Mouse (Mus musculus): Measurements from ENCODE around the gene Flt1. TPM values are rescaled to one million over a fixed set of nuclear protein-coding genes. Genes with fewer than 3 reads are reported as not detected.

Flt1 gene
- total RNA-seq, 2 experiments from 2014 or later: 28.4 to 30.1 TPM

DNA sequence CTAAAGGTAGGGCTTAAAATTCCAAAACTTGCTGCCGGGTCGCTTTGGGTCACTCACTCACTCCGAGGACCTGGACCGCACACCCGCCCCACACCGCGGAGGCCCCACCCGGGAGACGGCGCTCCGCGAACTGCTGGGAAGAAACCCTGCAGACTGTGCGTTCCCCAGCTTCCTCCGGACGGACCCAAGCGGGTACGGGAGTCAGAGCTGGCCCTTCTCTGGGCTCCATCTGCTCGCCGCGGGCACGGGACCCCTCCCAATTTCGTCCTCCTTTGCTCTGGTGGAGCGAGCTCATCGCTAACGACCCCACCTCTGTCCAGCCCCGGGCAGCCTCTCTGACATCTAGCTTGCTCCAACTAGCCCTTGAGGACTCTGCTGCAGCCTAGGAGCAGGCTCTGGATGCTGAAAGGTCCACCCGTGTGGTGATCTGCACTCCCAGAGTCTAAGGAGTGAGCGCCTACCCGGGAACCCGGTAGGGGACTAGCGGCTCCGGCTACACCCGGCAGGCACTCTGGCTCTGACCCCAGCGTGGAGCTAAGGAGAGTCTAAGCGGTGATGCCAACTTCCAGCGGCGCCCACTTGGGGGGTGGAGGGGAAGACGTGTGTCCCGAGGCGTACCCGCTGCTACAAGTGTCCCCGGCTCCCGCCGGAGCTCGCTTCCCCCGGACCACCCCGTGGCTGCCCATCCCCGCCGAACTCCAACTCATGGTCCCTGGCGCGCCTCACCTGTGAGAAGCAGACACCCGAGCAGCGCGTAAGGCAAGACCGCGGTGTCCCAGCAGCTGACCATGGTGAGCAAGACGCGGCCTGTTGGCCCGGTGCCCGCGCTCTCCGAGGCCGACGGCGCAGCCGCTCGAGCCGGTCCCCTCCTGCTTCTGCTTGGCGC, 623 bp downstream of the Flt1 start:
- no peak for DNase-seq (ENCODE audit: low spot score in 2 of 2)

DNA sequence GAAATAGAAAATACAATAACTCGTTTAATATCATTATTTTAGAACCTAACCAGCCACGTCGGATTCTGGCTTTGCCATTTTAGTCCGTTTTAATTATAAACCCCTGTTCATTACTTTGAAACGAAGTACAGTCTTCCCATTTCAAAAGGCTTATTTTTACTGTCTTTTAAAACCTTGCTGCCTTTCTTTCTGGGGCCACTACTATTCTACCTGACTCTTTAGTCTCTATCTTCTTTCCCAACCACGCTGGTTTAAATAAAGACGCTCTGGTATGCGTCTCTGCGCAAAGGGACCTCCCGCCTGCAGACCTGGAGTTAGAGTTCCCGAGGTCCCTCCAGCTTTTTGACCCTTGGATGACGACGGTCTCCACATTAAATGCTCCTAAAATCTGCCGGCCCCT, 1.4 kb downstream of the Flt1 start:
- no peak for DNase-seq (ENCODE audit: low spot score in 2 of 2)

DNA sequence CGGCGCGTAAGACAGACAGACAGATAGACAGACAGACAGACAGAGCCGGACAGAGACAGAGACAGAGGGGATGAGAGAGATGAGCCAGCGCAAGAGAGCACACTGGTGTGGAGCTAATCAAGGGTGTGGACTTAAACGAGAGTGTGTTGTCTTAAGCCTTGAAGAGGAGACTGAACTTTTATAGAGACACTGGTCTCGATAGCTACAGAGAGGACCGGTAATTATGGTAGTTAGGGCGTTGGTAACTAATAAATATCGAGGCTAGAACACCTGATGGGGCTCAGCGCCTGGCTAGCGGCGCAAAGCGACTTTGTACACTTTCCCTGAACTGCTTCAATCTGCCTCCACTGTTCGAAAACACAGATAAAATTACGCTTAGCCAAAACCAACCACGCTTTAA, 2.0 kb downstream of the Flt1 start:
- no peak for DNase-seq (ENCODE audit: low spot score in 2 of 2)

DNA sequence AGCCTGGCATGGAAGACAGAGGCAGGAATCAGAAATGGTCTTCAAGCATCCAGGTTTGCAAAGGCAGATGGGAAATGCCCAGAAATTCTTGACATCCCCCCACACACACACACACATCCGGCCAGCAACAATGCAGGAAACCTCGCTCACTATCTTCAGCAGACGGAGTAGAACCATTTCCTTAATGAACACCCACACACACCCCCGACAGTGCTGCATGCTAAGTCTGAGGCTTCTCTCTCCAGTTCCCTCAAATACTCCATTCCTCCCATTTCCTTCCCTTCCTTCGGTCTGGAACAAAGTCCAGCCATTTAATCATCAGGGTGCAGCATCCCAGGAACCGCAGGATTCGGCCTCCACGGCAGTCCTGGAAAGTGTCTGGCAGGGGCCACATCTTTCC, 4.4 kb downstream of the Flt1 start:
- no peak for DNase-seq (ENCODE audit: low spot score in 2 of 2)

DNA sequence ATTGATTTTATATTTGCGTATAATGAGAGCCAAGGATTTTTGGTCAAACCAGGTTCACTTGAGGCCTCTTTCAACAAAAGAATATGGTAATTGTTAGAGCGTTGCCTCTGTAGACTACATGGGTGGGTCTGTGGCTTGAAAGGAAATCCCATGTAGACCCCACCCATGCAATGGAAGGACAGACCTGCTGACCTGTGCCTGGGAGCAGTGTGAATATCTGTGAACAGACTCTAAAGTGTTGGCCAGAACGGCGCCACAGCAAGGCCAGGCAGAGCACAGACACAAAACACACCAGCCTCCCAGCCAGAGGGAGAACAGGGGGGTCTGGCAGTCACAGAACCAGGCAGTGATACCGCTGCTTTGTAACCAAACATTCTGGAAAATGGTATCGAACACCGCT, 7.5 kb downstream of the Flt1 start:
- DNase-seq (ENCODE audit: low spot score in 2 of 2): no peak

DNA sequence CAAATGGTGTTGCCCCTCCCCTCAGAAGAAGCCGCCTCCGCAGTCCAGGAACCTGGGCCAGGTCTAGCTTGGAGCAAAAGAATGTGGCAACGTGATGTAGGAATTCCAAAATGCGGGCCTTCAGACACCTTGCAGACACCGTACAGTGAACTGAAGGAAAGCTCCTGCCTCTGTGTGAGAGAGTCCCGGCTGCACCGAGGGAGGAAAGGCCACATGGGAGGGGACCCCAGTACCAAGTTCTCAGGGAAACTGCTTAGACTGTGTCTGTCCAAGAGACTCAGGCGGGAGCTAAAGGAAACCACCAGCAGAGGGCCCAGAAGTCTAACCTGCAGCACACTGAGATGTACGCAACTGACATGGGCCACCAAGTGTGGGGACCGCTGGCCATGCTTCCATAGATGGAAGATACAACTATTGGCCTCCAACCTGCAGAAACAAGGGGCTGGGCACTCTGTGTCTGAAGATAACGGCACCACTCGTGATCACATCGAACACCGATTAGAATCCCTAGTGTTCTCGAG, 9.1 kb downstream of the Flt1 start:
- DNase-seq (ENCODE audit: low spot score in 2 of 2): no peak

DNA sequence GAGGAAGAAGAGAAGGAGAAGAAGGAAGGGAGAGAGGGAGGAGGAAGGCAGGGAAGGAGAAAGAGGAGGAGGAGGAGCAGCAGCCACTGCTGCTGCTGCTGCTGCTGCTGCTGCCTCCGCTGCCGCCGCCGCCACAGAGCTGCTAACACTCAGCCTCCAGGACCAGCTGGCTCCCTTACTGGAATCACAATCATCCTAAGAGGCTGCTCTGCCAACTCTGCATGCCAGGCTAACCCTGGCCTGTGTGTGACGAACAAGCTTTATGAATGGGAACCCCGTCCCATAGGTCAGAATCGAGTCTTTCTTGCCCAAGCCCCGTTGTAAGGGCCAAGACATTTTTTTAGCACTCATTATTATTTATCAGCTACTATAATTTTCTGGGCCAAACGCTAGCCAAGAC, 9.5 kb downstream of the Flt1 start:
- no peak for DNase-seq (ENCODE audit: low spot score in 2 of 2)

DNA sequence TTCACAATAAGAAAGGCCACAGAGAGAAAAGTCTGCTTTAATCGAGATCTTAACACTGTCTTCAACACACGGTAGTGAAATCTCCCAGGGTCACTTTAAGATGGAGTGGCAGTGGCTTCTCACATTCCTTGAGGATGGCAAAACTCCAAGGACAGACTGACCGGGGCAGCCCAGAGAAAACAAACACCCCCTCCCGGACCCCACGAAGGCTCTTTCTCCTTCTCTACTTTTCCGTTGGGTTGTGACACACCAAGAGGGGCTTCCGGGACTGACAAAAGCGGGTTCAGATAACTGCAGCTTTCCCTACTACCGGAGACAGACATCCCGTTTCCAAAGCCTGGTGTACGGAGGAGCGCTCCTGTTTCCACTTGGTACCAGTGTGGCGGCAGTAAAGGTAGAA, 10.4 kb downstream of the Flt1 start:
- no peak for DNase-seq (ENCODE audit: low spot score in 2 of 2)

DNA sequence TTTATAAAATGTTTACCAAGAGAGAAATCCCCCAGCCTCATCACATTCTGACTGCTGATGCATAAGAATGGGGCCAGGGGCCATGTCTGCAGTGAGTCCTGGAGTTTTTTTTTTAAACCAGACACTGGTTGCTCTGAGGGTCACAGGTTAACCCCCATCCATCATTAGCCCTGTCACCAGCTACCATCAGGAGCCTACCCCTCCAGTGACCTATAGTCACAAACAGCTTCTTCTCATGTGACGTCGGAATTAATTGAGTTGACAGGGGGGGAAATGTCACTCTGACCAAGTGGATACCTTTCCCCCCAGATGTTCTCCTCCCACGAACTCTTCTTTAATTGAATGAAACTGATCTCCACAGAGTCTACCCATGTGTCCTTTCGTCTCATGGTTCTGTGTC, 17.3 kb downstream of the Flt1 start:
- DNase-seq (ENCODE audit: low spot score in 2 of 2): no peak

DNA sequence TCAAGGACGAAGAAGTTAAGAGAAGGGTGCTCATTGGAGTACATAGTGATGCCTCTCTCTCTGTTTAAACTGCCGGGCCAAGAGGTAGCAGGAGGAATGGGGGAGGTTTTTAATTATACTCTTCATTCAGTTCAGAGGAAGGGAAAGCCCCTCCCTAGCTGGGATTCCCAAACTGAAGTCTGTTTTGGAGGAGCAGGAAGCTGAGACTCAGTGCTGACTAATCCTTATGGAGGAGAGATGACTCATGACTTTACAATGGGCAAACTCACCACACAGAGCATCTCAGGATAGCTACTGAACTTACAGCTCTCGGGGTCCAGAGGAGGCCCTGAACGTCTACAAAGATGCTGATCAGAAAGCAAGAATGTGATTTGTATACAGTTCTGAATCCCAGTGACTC, 18.3 kb downstream of the Flt1 start:
- no peak for DNase-seq (ENCODE audit: low spot score in 2 of 2)

DNA sequence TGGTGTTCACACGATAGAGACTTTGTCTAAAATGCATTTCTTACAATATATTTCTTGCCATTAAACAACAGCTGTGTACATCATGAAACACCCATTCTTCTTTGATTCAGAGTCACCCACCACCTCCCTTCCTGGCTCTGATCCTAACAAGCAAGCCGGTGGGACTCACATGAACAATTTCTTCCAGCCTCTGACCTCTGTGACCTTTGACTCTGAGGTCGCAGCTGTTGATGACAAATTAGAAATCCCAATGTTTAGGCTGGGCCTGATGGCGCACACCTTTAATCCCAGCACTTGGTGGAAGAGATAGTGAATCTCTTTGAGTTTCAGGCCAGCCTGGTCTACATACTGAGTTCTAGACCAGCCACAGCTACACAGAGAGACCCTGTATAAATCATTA, 20.9 kb downstream of the Flt1 start:
- DNase-seq (ENCODE audit: low spot score in 2 of 2): no peak

DNA sequence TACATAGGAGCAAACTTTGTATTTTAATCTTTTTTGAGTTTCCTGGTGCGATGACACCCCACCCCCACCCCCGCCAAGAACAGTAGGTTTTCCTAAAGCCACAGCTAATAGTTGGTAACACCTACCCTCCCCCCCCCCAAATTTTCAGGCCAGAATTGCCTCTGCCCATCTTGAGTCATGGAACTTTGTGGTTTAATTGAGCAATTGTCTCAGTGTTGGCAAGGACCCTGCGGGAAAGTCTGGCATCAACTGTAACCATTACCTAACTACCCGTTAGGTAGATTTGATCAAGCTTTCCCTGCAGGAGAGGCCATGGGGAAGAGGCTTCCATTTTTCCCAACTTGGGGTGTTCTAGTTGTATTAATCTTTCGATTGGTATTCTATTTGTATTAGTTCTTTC, 23.4 kb downstream of the Flt1 start:
- no peak for DNase-seq (ENCODE audit: low spot score in 2 of 2)

DNA sequence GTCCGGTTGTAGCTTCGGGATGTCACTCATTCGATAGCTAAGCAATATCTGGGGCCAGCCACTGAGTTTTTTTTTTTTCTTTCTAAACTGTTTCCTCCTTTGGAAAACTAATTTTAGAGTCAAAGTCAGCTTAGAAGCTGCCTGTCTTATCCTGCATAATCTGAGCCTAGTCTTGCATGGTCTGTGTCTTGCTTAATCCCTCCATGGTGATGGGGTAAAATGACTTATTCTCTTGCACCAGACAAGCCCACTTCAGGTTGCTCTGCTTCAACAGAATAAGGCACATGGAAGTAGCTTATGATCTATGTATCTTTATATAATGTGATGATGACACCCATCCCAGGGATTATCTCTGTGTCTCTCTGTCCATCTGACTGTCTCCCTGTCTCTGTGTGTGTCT, 24.8 kb downstream of the Flt1 start:
- DNase-seq (ENCODE audit: low spot score in 2 of 2): no peak

DNA sequence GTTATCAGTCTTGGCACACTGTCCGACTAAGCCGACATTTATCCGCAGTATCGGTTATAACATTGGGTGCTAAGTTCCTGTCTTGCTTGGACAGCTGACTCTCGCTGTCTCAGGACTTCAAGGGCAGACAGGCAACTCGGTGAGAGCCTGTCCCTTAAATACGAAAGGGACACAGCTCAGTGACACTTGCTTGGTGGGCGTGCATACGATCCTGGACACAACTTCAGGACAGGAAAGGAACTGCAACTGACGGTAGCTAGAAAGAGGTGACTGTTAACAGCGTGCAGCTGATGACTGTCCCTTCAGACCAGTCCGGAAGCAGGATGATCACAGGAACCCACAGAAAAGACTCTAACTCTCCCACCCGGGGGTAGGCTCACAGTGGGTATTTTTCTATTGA, 27.8 kb downstream of the Flt1 start:
- no peak for DNase-seq (ENCODE audit: low spot score in 2 of 2)

DNA sequence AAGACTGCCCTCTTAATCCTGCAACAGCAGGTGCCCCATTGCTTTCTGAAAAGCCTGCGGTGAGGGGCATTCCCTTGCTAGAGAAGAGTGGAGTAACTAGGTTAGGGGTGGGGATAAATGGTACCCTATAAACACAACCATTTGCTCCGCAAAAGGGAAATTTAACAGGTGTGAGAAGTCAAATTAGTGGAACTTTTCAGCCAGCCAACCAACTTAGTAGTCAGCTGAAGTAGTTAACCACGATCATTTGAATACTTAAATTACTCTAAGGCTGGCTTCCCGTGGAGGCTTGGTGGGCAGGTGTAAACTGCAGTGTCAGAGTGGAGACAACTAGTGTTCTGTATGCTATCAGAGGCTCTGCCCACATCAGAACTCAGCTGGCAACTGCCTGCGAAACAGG, 28.6 kb downstream of the Flt1 start:
- no peak for DNase-seq (ENCODE audit: low spot score in 2 of 2)

DNA sequence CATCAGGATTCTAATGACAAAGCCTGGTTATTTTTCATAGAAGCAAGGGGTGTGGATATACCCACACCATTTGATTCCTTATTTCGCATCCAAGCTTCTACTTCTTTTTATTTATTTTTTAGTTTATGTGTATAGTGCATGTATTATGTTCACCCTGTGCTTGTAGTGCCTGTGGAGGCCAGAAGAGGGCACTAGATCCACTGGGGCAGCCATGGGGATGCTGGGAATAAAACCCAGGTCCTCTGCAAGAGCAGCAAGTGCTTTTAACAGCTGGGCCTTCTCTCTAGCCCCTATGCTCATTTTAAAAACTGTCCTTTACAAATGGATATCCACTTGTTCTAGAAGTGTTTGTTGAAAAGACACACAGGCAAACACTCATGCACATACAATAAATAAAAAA, 33.2 kb downstream of the Flt1 start:
- no peak for DNase-seq (ENCODE audit: low spot score in 2 of 2)

DNA sequence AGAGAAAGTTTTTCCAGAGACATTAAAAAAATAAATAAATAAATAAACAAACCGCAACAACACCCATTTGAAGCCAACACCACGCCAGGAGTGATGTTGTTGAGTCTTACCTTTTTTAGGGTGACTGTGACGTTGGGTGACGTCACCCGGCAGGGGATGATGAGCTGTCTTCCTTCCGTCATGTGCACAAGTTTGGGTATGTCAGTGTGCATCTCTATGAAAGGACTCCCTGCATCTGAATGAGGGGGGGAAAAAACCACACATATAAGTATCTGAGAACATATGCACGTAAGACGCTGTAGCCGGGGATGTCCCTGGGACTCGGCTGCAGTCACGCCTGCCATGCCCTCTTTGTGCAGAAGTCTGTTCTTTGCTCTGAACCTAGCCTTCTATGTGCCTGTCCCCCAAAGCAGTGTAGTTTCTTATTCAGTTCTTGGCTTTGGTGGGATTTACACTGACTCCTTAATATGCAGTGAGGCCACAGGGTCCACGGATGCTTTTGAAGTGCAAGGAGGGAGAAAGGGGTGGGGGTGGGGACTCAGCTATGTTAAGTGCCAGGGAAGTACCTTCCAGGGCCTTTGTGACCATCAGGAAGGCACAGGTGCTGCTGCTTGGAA, 42.0 kb downstream of the Flt1 start:
- no peak for DNase-seq (ENCODE audit: low spot score in 2 of 2)

DNA sequence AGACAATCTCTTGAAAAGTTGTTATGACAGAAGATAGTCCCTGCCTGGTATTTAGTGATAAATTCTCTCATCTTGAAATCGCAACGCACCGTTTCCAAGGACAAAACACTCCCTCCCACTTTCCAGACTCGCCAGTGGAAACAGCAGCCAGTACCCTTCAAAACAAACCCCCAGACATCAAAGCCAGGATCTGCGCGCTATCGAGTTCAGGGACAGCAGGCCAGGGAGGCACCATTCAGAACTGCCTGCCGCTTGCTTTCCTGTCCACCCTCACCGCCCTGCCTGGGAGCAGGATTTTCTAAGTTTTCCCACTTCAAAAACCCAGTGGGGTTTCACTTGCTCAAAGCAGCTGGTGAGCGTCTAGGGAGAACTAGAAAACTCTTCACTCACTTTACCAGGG, 44.6 kb downstream of the Flt1 start:
- DNase-seq (ENCODE audit: low spot score in 2 of 2): no peak

DNA sequence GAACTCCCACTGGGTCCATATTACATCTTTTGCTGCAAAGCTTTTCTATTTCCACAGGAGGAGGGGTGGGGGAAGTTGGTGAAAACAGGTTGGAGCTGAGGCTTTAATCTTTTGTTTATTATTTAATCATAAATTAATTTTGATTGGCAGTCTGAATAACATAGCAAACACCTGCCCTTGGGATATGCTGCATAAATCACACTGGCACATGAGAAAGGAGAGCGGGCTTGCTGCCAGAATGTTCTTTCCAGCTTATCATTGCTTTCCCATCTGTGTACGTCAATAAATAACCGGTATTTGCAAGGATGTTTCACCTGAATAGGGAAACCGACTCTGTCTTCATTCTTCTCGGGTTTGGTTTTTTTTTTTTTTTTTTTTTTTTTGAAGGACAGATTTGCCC, 45.1 kb downstream of the Flt1 start:
- DNase-seq (ENCODE audit: low spot score in 2 of 2): no peak

DNA sequence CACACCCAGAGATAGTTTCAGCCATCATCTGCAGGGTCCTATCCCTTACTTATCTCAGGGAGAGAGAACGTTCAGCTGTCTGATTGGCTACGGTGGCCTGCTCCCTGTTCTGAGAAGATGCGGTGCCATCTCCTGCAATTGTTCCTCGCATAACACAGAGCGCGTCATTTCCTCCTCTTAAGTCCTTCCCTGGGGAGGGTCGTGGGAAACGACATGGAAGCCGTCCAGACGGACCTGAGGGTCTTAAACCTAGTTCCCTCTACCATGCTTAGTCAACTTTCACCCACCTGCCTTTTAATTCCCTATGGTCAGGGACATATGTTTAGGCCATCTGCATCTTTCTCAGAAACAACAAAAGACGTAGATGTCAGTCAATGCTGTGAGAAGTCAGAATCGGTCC, 46.5 kb downstream of the Flt1 start:
- no peak for DNase-seq (ENCODE audit: low spot score in 2 of 2)

DNA sequence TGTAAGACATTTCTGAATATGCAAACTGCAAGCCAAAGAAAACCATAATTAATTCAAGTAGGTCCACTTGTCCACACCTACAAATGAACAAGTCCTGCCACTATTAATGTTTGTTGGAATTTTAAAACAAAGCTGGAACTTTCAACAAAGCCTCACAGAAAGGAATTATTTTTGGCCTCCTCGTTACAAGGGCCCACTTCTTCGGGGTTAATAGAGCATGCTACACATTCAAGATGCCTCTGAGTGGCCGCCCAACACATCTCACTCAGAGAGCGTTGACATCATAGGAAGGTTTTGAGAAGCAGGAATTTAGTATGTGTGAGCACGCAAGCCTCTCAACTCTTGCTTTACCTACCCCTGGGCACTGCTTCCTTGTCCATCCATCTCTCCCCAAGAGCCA, 50.0 kb downstream of the Flt1 start:
- DNase-seq (ENCODE audit: low spot score in 2 of 2): no peak

DNA sequence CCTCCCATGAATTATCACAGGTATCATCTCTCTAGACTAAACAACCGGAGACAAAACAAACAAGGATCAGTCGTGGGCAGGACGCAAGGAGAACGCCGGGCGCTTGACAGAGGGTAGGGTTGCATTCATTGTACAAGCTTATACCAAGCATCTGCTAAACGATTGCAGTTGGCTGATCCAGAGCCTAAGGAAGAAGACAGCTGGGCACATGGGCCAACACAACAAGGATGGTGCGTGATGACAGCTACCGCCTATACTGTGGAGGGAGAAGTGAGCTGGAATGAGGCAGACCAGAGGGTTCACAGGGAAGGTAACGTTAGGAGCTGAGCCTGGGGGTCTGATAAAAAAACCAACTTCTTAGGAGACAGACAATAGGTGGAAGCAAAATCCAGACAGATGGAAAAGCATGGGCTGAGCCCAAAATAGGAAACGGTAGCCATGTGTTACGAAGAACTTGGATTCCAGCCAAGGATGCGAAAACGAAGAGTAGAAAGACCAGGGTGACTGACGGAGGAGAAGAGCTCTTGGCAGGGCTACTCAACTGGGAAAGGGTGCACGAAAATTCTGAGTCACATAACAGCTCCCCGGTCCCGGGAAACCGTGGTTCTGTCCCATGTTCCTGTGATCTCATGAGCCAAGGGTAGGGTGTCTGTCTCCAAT, 53.9 kb downstream of the Flt1 start:
- DNase-seq (ENCODE audit: low spot score in 2 of 2): peak; percentile 43 to 57

Measured in layer of hippocampus, postnatal 14 days (tissue).